In genomic region chr3:145648991-145649851, GRCm38 (mm10) we compare ENCODE assay signal across 7 mouse cellular contexts. TPM values are rescaled to one million over a fixed set of nuclear protein-coding genes. Genes with fewer than 3 reads are reported as not detected.
DNase-seq lines count a peak whose midpoint lies in the region; ATAC-seq and TF ChIP-seq lines count a peak whose summit lies in the region.

No protein-coding gene starts in this region.

- WGBS in intestine, embryonic 16.5 days = under 1% methylated on average over 49 of the region's 49 CpGs
- WGBS in liver, postnatal 0 days (ENCODE audit: insufficient replicate concordance) = 1% methylated on average over 49 of the region's 49 CpGs

- H3K27ac ChIP-seq in brown adipose tissue, adult 24 weeks (replicated peaks; ENCODE audit: low read depth, low read length) = peak overlapping the region; percentile 97
- peak overlapping the region; percentile 90 for H3K27ac ChIP-seq in intestine, embryonic 16.5 days (ENCODE audit: low read length)
- H3K27ac ChIP-seq in liver, postnatal 0 days (ENCODE audit: low read depth) = peak overlapping the region; percentile 72

- H3K4me2 ChIP-seq in intestine, embryonic 16.5 days (ENCODE audit: low read depth, low read length) = peak overlapping the region; percentile 94
- H3K4me2 ChIP-seq in liver, postnatal 0 days (ENCODE audit: low read depth, low read length) = peak overlapping the region; percentile 75

- peak overlapping the region; percentile 89 for H3K4me3 ChIP-seq in brown adipose tissue, adult 24 weeks (ENCODE audit: insufficient read depth, low read depth, low read length)
- H3K4me3 ChIP-seq in intestine, embryonic 16.5 days (ENCODE audit: low read length) = peak overlapping the region; percentile 68
- peak overlapping the region; percentile 58 for H3K4me3 ChIP-seq in liver, postnatal 0 days (ENCODE audit: low read depth, low read length)

- peak; percentile 45 for ATAC-seq in intestine, embryonic 16.5 days
- ATAC-seq in liver, postnatal 0 days = peak; percentile 57

- peak; percentile 55 for TF ChIP-seq CTCF in liver, postnatal 0 days (IDR thresholded peaks at IDR 0.05; ENCODE audit: low read depth)

- peak overlapping the region; percentile 82 for H3K9ac ChIP-seq in intestine, embryonic 16.5 days (ENCODE audit: low read depth, low read length)
- peak overlapping the region; percentile 66 for H3K9ac ChIP-seq in liver, postnatal 0 days (replicated peaks)

- H3K36me3 ChIP-seq in intestine, embryonic 16.5 days (ENCODE audit: control insufficient read depth, insufficient read depth, low read length) = peaks cover 6% of the 10 kb centered on the region
- H3K36me3 ChIP-seq in liver, postnatal 0 days (replicated peaks; ENCODE audit: insufficient read depth, low read length) = 0 out of 2 replicates have a peak, but pooled peaks cover 4% of the 10 kb centered on the region

- peak; percentile 53 for DNase-seq in R1 (ENCODE audit: low read depth, low spot score)
- peak; percentile 60 to 72 for DNase-seq in gastrocnemius, postnatal 36 days
- DNase-seq in liver, postnatal 0 days = peak; percentile 60
- peak; percentile 48 for DNase-seq in ovary, postnatal 14 days (ENCODE audit: low spot score)
- no peak for DNase-seq in T-cell, adult 2 months (ENCODE audit: low spot score)

- H3K9me3 ChIP-seq in intestine, embryonic 16.5 days (ENCODE audit: control insufficient read depth, low read length) = no peaks in the 10 kb centered on the region
- H3K9me3 ChIP-seq in liver, postnatal 0 days (ENCODE audit: low read length) = no peaks in the 10 kb centered on the region

- peaks cover 11% of the 10 kb centered on the region for H3K4me1 ChIP-seq in brown adipose tissue, adult 24 weeks (ENCODE audit: control insufficient read depth, insufficient read depth, insufficient read length, low read length)
- H3K4me1 ChIP-seq in intestine, embryonic 16.5 days (ENCODE audit: control insufficient read depth, insufficient read depth, low read length) = peaks cover 3% of the 10 kb centered on the region; the same call in 1 of the 2 replicates
- peaks cover 10% of the 10 kb centered on the region; the same call in 1 of the 2 replicates for H3K4me1 ChIP-seq in liver, postnatal 0 days (ENCODE audit: insufficient read depth)

- no peak for TF ChIP-seq EP300 in liver, postnatal 0 days (IDR thresholded peaks at IDR 0.05; ENCODE audit: low read depth)

- intact Hi-C loops in gastrocnemius, postnatal 36 days (cut with DNase I) = loop anchor here (5.0 to 10.0 kb wide), 2 partner anchors 78 to 256 kb away; no protein-coding TSS in a partner anchor

- H3K27me3 ChIP-seq in intestine, embryonic 16.5 days (replicated peaks; ENCODE audit: control insufficient read depth, insufficient read depth, low read length) = no peaks in the 10 kb centered on the region
- peaks cover 35% of the 10 kb centered on the region for H3K27me3 ChIP-seq in liver, postnatal 0 days (ENCODE audit: insufficient read depth, low read length)

RNA-seq across cellular contexts. Expression of gene Ccn1, which starts 0.6 kb away (rescaled TPM):
- polyA plus RNA-seq in brown adipose tissue, adult 24 weeks (2012; ENCODE audit: insufficient read depth, insufficient read length, missing spikeins) = 24.6 and 51.6 TPM in 2 replicates
- 10 to 100 TPM; 18.1 to 23.3 TPM for total RNA-seq in gastrocnemius, postnatal 36 days (2021)
- polyA plus RNA-seq in intestine, embryonic 16.5 days (2015; fragmentation: Nextera tagmentation; extraction: Ambion mirVana) = 50.3 and 55.5 TPM in 2 replicates
- polyA plus RNA-seq in liver, postnatal 0 days (2015; fragmentation: Nextera tagmentation; extraction: Ambion mirVana) = 3.5 and 3.9 TPM in 2 replicates
